In the genomic region with DNA sequence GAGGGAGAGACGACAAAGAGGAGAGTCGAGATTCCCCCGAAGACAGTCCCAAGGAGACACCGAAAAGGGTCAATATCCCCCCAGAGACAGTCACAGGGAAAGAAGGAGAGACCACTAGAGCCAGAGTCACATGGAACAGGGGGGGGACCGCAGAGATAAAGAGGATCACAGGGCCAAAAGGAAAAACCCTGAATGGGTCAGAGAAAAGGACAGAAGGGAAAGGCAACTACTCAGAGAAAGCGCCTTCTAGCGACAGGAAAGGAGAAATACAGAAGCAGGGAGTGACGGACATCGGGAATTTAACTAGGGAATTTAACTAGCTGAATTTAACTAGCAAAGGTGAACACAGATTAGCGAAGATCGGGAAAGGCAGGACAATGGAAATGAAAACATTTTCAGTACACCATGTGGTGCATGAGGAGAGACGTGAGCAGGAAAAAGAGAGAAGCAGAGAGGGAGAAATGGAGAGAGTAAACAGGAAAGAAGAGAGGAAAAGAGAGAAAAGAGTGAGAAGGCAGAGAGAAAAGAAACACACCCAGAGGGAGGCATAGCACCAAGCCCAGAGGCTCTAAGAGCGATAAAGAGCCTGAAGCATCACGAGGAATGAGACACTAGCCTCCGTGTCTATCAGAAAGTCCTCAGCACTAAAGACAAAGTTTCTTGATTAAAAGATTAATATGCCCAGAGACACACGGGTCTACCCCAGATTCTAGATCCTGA, we compare ENCODE assay signal across 8 mouse cellular contexts. TPM values are rescaled to one million over a fixed set of nuclear protein-coding genes. Genes with fewer than 3 reads are reported as not detected.
A peak's percentile ranks its signal among the peaks of the same experiment; 100 is the strongest.
DNase-seq lines count a peak whose midpoint lies in the region; ATAC-seq and TF ChIP-seq lines count a peak whose summit lies in the region.

No protein-coding gene starts in this region.

- H3K36me3 ChIP-seq in MEL (ENCODE audit: control insufficient read depth in 1 of 2, insufficient read depth in 2 of 2, low read length in 2 of 2), result no peaks in the 10 kb centered on the region
- H3K36me3 ChIP-seq in embryonic facial prominence, embryonic 13.5 days, result peaks cover 14% of the 10 kb centered on the region
- peaks cover 7% of the 10 kb centered on the region for H3K36me3 ChIP-seq in hindbrain, embryonic 15.5 days

- peak; percentile 51 for DNase-seq in 3T3-L1 (ENCODE audit: low read depth, low spot score)
- DNase-seq in MEL (ENCODE audit: low read depth, low spot score), result no peak
- DNase-seq in mesoderm, embryonic 11.5 days (ENCODE audit: low read depth, low spot score), result peak; percentile 53
- no peak for DNase-seq in urinary bladder, postnatal 10 days (ENCODE audit: low spot score)
- DNase-seq in gastrocnemius, adult 8-10 months (ENCODE audit: low spot score in 2 of 2), result no peak
- DNase-seq in layer of hippocampus, adult 9-11 months, result no peak

- ATAC-seq in embryonic facial prominence, embryonic 13.5 days (ENCODE audit: insufficient number of reproducible peaks, insufficient read depth, low FRiP score, low TSS enrichment, low read depth), result no peak
- peak; percentile 32 for ATAC-seq in hindbrain, embryonic 15.5 days (ENCODE audit: low FRiP score, low read depth)

- TF ChIP-seq EP300 in MEL (IDR thresholded peaks at IDR 0.05; ENCODE audit: low read depth in 1 of 2, low read length in 2 of 2), result no peak

- peak overlapping the region; percentile 60 for H3K4me2 ChIP-seq in embryonic facial prominence, embryonic 13.5 days
- peak overlapping the region; percentile 96 for H3K4me2 ChIP-seq in hindbrain, embryonic 15.5 days

- no peak for TF ChIP-seq RAD21 in MEL (IDR thresholded peaks at IDR 0.05; ENCODE audit: low read depth, low read length)

- 2% methylated on average over 16 of the region's 16 CpGs for WGBS in embryonic facial prominence, embryonic 13.5 days
- WGBS in hindbrain, embryonic 15.5 days, result under 1% methylated on average over 16 of the region's 16 CpGs

- no peak overlapping the region for H3K9ac ChIP-seq in MEL (ENCODE audit: control insufficient read depth, low read depth, low read length, poor library complexity, severe bottlenecking)
- H3K9ac ChIP-seq in embryonic facial prominence, embryonic 13.5 days, result peak overlapping the region; percentile 59; the same call in 1 of the 2 replicates
- H3K9ac ChIP-seq in hindbrain, embryonic 15.5 days, result peak overlapping the region; percentile 52

- peak in 2 of 3 experiments; percentile 42 to 49; a peak in 4 of 6 replicates for TF ChIP-seq CTCF in MEL (IDR thresholded peaks at IDR 0.05 in 2 of 3, conservative IDR thresholded peaks at IDR 0.05 in 1 of 3; ENCODE audit: control insufficient read depth in 1 of 3, insufficient read depth in 1 of 3, low read depth in 2 of 3, low read length in 3 of 3, poor library complexity in 1 of 3, severe bottlenecking in 1 of 3)

- peaks cover 0 to 2% of the 10 kb centered on the region in 2 experiments; a peak in 2 of 4 replicates for H3K27me3 ChIP-seq in MEL (ENCODE audit: control insufficient read depth in 1 of 2, insufficient read depth in 2 of 2, low read length in 2 of 2)
- H3K27me3 ChIP-seq in embryonic facial prominence, embryonic 13.5 days, result peaks cover 74% of the 10 kb centered on the region
- H3K27me3 ChIP-seq in hindbrain, embryonic 15.5 days, result peaks cover 28% of the 10 kb centered on the region; the same call in 1 of the 2 replicates

- H3K4me3 ChIP-seq in MEL (ENCODE audit: control insufficient read depth in 1 of 2, insufficient read depth in 1 of 2, low read depth in 2 of 2, low read length in 2 of 2), result no peak overlapping the region
- H3K4me3 ChIP-seq in embryonic facial prominence, embryonic 13.5 days, result peak overlapping the region; percentile 36
- peak overlapping the region; percentile 48 for H3K4me3 ChIP-seq in hindbrain, embryonic 15.5 days

- H3K79me2 ChIP-seq in MEL (ENCODE audit: control insufficient read depth, insufficient read depth, low read length, poor library complexity), result no peaks in the 10 kb centered on the region

- no peak overlapping the region for H3K27ac ChIP-seq in MEL (ENCODE audit: control insufficient read depth, low read depth, low read length)
- H3K27ac ChIP-seq in embryonic facial prominence, embryonic 13.5 days, result no peak overlapping the region
- no peak overlapping the region for H3K27ac ChIP-seq in hindbrain, embryonic 15.5 days (replicated peaks)

- TF ChIP-seq POLR2A in MEL (IDR thresholded peaks at IDR 0.05; ENCODE audit: control insufficient read depth in 1 of 2, insufficient read depth in 1 of 2, low read depth in 1 of 2, low read length in 2 of 2, poor library complexity in 1 of 2), result no peak

- H3K9me3 ChIP-seq in MEL (replicated peaks; ENCODE audit: insufficient read depth, low read length), result no peaks in the 10 kb centered on the region
- H3K9me3 ChIP-seq in embryonic facial prominence, embryonic 13.5 days, result no peaks in the 10 kb centered on the region
- H3K9me3 ChIP-seq in hindbrain, embryonic 15.5 days, result no peaks in the 10 kb centered on the region

- no peaks in the 10 kb centered on the region for H3K4me1 ChIP-seq in MEL (ENCODE audit: control insufficient read depth in 1 of 2, insufficient read depth in 2 of 2, low read length in 2 of 2)
- peaks cover 31% of the 10 kb centered on the region for H3K4me1 ChIP-seq in embryonic facial prominence, embryonic 13.5 days
- peaks cover 37% of the 10 kb centered on the region for H3K4me1 ChIP-seq in hindbrain, embryonic 15.5 days (replicated peaks)

TF ChIP-seq in MEL, 35 proteins besides CTCF, POLR2A, EP300 and RAD21:
- TF ChIP-seq USF2 (IDR thresholded peaks at IDR 0.05; ENCODE audit: borderline replicate concordance in 1 of 2, insufficient read depth in 1 of 2, low read depth in 1 of 2, low read length in 2 of 2) (no peak), SMC3 (IDR thresholded peaks at IDR 0.05; ENCODE audit: low read depth, low read length) (peak; percentile 30), ZNF384 (IDR thresholded peaks at IDR 0.05; ENCODE audit: low read depth, low read length) (no peak), NRF1 (IDR thresholded peaks at IDR 0.05; ENCODE audit: insufficient read depth, low read depth, low read length, poor library complexity, severe bottlenecking) (no peak)

RNA-seq across cellular contexts. Expression of gene Prkcg, which starts 13.7 kb away (rescaled TPM):
- total RNA-seq in MEL (2012; rRNA removed), result not detected in 2 replicates
- polyA plus RNA-seq in MEL (2012; ENCODE audit: insufficient read depth in 1 of 2, insufficient read length in 2 of 2, low read depth in 1 of 2, low replicate concordance in 2 of 2, missing spikeins in 1 of 2), result under 1 TPM in 1 of 2 experiments, not detected in 1; 0.10 TPM
- polyA plus RNA-seq in embryonic facial prominence, embryonic 13.5 days (2015; fragmentation: Nextera tagmentation; extraction: Ambion mirVana), result 0.17 TPM in 1 of 2 replicates, not detected in the other
- polyA plus RNA-seq in hindbrain, embryonic 15.5 days (2015; fragmentation: Nextera tagmentation; extraction: Ambion mirVana), result 2.0 and 2.1 TPM in 2 replicates
- total RNA-seq in gastrocnemius, adult 8-10 months (2022), result under 1 TPM; 0.29 to 0.94 (median 0.67) TPM

RNA-seq across cellular contexts. Expression of gene Myadm, which starts 13.8 kb away (rescaled TPM):
- total RNA-seq in MEL (2012; rRNA removed), result 0.62 and 1.3 TPM in 2 replicates
- 1 to 10 TPM in 1 of 2 experiments, not detected in 1; 7.4 TPM for polyA plus RNA-seq in MEL (2012; ENCODE audit: insufficient read depth in 1 of 2, insufficient read length in 2 of 2, low read depth in 1 of 2, low replicate concordance in 2 of 2, missing spikeins in 1 of 2)
- 43.3 and 44.7 TPM in 2 replicates for polyA plus RNA-seq in embryonic facial prominence, embryonic 13.5 days (2015; fragmentation: Nextera tagmentation; extraction: Ambion mirVana)
- 37.8 and 40.7 TPM in 2 replicates for polyA plus RNA-seq in hindbrain, embryonic 15.5 days (2015; fragmentation: Nextera tagmentation; extraction: Ambion mirVana)
- total RNA-seq in gastrocnemius, adult 8-10 months (2022), result 10 to 100 TPM; 11.7 to 19.2 (median 14.7) TPM

RNA-seq across cellular contexts. Expression of gene Cacng7, which starts 30.0 kb away (rescaled TPM):
- total RNA-seq in MEL (2012; rRNA removed), result 0.04 TPM in 1 of 2 replicates, not detected in the other
- polyA plus RNA-seq in MEL (2012; ENCODE audit: insufficient read depth in 1 of 2, insufficient read length in 2 of 2, low read depth in 1 of 2, low replicate concordance in 2 of 2, missing spikeins in 1 of 2), result under 1 TPM in 1 of 2 experiments, not detected in 1; 0.11 TPM
- 3.3 and 3.7 TPM in 2 replicates for polyA plus RNA-seq in embryonic facial prominence, embryonic 13.5 days (2015; fragmentation: Nextera tagmentation; extraction: Ambion mirVana)
- polyA plus RNA-seq in hindbrain, embryonic 15.5 days (2015; fragmentation: Nextera tagmentation; extraction: Ambion mirVana), result 3.9 and 4.1 TPM in 2 replicates
- 10 to 100 TPM in 3 of 4 experiments, 1 to 10 TPM in 1; 8.5 to 16.4 (median 13.6) TPM for total RNA-seq in gastrocnemius, adult 8-10 months (2022)

RNA-seq across cellular contexts. Expression of gene Nlrp12, which starts 53.2 kb away (rescaled TPM):
- not detected in 2 replicates for total RNA-seq in MEL (2012; rRNA removed)
- polyA plus RNA-seq in MEL (2012; ENCODE audit: insufficient read depth in 1 of 2, insufficient read length in 2 of 2, low read depth in 1 of 2, low replicate concordance in 2 of 2, missing spikeins in 1 of 2), result not detected
- not detected in 2 replicates for polyA plus RNA-seq in embryonic facial prominence, embryonic 13.5 days (2015; fragmentation: Nextera tagmentation; extraction: Ambion mirVana)
- polyA plus RNA-seq in hindbrain, embryonic 15.5 days (2015; fragmentation: Nextera tagmentation; extraction: Ambion mirVana), result 0.03 and 0.04 TPM in 2 replicates
- total RNA-seq in gastrocnemius, adult 8-10 months (2022), result not detected

Comparison
In these comparisons a context has a peak if more than half of its experiments do, and no peak if none do; other contexts are left out.
1. DNase-seq: peak in 3T3-L1 (single experiment) and mesoderm, embryonic 11.5 days (single experiment); none in MEL (single experiment), urinary bladder, postnatal 10 days (single experiment), gastrocnemius, adult 8-10 months (0 of 2) and layer of hippocampus, adult 9-11 months (single experiment).
2. H3K4me3 ChIP-seq: peak in embryonic facial prominence, embryonic 13.5 days (single experiment) and hindbrain, embryonic 15.5 days (single experiment); none in MEL (0 of 2).